Mouse (Mus musculus): Measurements from ENCODE around the gene Fam184b. TPM values are rescaled to one million over a fixed set of nuclear protein-coding genes. Genes with fewer than 3 reads are reported as not detected.

Fam184b gene
- total and polyA plus RNA-seq, 3 experiments, result not detected

DNA sequence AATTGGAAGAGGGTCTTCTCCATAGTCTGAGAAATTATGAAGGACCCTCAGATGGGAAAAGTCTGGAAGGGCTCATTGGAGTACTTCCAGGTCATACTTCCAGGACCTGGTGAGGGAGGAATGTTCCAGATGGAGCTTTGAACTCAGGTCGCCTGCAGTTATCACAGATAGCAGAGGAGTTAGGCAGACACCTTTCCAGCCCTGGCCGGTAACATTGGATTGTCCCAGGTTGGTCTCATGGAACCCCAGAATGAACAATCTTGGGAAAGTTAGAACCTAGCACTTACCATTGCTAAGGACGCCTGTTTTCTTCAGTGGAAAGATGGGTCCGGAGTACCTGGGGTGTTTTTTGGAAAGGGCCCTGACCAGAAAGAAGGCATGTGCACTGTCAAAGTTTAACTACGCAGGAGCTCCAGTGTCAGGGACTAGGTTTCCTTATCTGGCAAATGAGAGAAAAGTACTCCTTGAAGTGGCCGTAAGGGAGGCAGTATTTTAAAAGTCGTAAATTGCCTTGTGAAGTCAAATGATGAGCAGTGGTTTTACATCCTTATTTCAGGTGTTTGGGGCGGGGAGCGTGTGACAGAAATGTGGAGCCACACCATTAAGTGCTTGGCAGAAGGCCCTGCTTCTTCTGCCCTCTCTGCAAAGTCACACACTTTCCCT lies 145.2 kb downstream of the Fam184b start:
- Histone ChIP-seq H3K36me3 (replicated peaks in 1 of 2; ENCODE audit: control insufficient read depth in 1 of 2, insufficient read depth in 1 of 2, low read length in 1 of 2) (peaks cover 16 to 37% of the 10 kb centered on the region in 2 experiments), H3K4me1 (ENCODE audit: control insufficient read depth in 1 of 2, insufficient read depth in 2 of 2) (peaks cover 6 to 51% of the 10 kb centered on the region in 2 experiments), H3K27me3 (replicated peaks) (peaks cover 3% of the 10 kb centered on the region), H3K9ac (ENCODE audit: insufficient read depth, low read depth) (peak overlapping the region; percentile 79), H3K9me3 (replicated peaks; ENCODE audit: low read length) (no peaks in the 10 kb centered on the region), H3K27ac (ENCODE audit: insufficient read depth, low read depth) (no peak overlapping the region), H3K4me3 (replicated peaks in 1 of 3; ENCODE audit: low read depth in 2 of 3, low read length in 2 of 3, poor library complexity in 1 of 3) (peak overlapping the region; percentile 74 to 85 (median 79)), H3K79me2 (replicated peaks; ENCODE audit: control insufficient read depth, extremely low read depth, insufficient read depth, poor library complexity, severe bottlenecking) (peaks cover 16% of the 10 kb centered on the region), H3K4me2 (ENCODE audit: insufficient read depth, low read depth, poor library complexity, severe bottlenecking) (peak overlapping the region; percentile 71)
- in situ Hi-C loops (cut with MboI; ENCODE audit: low pct_ligation_motif_present, low pct_unique_long_range_greater_than_20kb, low sequenced_read_pairs), result no loop called here
- peak; percentile 51 for DNase-seq (ENCODE audit: extremely low read depth)
- dilution Hi-C loops (cut with MboI; ENCODE audit: extremely low pct_ligation_motif_present, extremely low pct_unique_long_range_greater_than_20kb, low sequenced_read_pairs), result no loop called here
- TF ChIP-seq ZMIZ1 (IDR thresholded peaks at IDR 0.05; ENCODE audit: low read depth, low read length) (no peak), SIN3A (IDR thresholded peaks at IDR 0.05; ENCODE audit: low read length) (peak; percentile 27; the same call in 1 of the 2 replicates)

DNA sequence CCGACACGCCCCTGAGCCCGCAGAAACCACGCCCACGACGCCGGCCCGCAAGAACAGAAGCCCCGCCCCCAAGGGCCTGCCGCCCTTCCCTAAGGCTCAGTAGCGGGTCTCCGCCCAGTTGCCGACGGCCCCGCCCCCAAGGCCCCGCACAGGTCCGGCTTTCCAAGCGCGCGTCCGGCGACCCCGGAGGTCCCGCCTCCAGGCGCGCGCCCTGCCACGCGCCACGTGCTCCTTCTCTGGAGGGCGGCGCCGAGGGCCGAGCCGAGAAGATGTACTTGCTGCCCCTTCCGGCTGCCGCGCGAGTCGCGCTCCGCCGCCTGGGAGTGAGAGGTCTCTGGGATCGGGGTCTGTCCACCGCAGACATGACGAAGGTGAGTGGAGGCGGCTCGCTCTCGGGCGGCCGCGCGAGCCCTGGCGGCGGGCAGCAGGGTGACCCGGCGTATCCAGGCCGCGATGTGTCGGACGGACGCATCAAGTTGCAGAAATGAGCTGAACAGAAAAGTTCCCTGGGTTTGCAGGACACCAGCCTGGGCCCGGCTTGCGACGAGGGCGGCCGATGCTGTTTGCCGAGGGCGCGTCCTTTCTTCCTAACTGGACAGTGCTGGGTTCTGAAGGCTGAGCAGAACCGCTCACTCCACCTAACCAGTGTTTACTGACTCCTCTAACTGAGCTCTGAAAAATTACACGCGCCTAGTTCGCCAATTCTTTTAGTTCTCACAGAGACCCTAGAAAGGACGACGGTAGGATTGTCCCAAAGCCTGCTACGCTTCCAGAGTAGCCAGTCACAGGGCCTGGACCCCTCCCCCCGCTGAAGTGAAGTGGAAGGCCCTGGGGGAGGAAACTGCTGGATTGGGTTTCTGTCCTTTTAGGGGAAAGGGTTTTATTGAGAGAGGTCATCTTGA lies 146.0 kb downstream of the Fam184b start, which contains the start of gene Lap3:
Gene Lap3, plus strand, starts transcription at position 184 of the 902 bp plus-strand sequence.
- Histone ChIP-seq H3K79me2 (replicated peaks; ENCODE audit: control insufficient read depth, extremely low read depth, insufficient read depth, poor library complexity, severe bottlenecking) (peaks cover 16% of the 10 kb centered on the region), H3K27me3 (replicated peaks) (peaks cover 3% of the 10 kb centered on the region), H3K4me3 (replicated peaks in 1 of 3; ENCODE audit: low read depth in 2 of 3, low read length in 2 of 3, poor library complexity in 1 of 3) (peak within 1 kb of the TSS; percentile 74 to 85 (median 79)), H3K9ac (ENCODE audit: insufficient read depth, low read depth) (peak within 1 kb of the TSS; percentile 79), H3K36me3 (replicated peaks in 1 of 2; ENCODE audit: control insufficient read depth in 1 of 2, insufficient read depth in 1 of 2, low read length in 1 of 2) (peaks cover 10 to 29% of the 10 kb centered on the region in 2 experiments), H3K4me2 (ENCODE audit: insufficient read depth, low read depth, poor library complexity, severe bottlenecking) (peak within 1 kb of the TSS; percentile 71), H3K9me3 (replicated peaks; ENCODE audit: low read length) (no peaks in the 10 kb centered on the region), H3K27ac (ENCODE audit: insufficient read depth, low read depth) (no peak within 1 kb of the TSS), H3K4me1 (ENCODE audit: control insufficient read depth in 1 of 2, insufficient read depth in 2 of 2) (peaks cover 6 to 50% of the 10 kb centered on the region in 2 experiments)
- in situ Hi-C loops (cut with MboI; ENCODE audit: low pct_ligation_motif_present, low pct_unique_long_range_greater_than_20kb, low sequenced_read_pairs) (no loop called here), dilution Hi-C loops (cut with MboI; ENCODE audit: extremely low pct_ligation_motif_present, extremely low pct_unique_long_range_greater_than_20kb, low sequenced_read_pairs) (no loop called here)
- peak; percentile 96 for DNase-seq (ENCODE audit: extremely low read depth)
- no peak for TF ChIP-seq ZNF384 (IDR thresholded peaks at IDR 0.05; ENCODE audit: low read depth, low read length)
- no peak for TF ChIP-seq JUND (conservative IDR thresholded peaks at IDR 0.05; ENCODE audit: low read depth, low read length)
- peak; percentile 77 for TF ChIP-seq NELFE (IDR thresholded peaks at IDR 0.05; ENCODE audit: low read depth, low read length)
- TF ChIP-seq RAD21 (IDR thresholded peaks at IDR 0.05; ENCODE audit: low read depth, low read length), result no peak
- TF ChIP-seq ZC3H11A (IDR thresholded peaks at IDR 0.05; ENCODE audit: low read depth, low read length), result no peak
- TF ChIP-seq POLR2A (IDR thresholded peaks at IDR 0.05; ENCODE audit: low read depth, low read length), result peak; percentile 95
- no peak for TF ChIP-seq ZKSCAN1 (IDR thresholded peaks at IDR 0.05; ENCODE audit: borderline replicate concordance, low read depth, low read length)
- TF ChIP-seq NRF1 (IDR thresholded peaks at IDR 0.05; ENCODE audit: low read depth, low read length), result peak; percentile 43; the same call in 1 of the 2 replicates
- peak in 1 of 2 experiments; percentile 22; a peak in 2 of 4 replicates for TF ChIP-seq CTCF (conservative IDR thresholded peaks at IDR 0.05 in 1 of 2, IDR thresholded peaks at IDR 0.05 in 1 of 2; ENCODE audit: low read depth in 2 of 2, low read length in 2 of 2)
- TF ChIP-seq IRF4 (IDR thresholded peaks at IDR 0.05; ENCODE audit: low read depth, low read length), result peak; percentile 62; the same call in 1 of the 2 replicates
- 0 out of 2 replicates have a peak, but pooled peaks have one; percentile 44 for TF ChIP-seq TBP (conservative IDR thresholded peaks at IDR 0.05; ENCODE audit: low read depth, low read length)
- 0 out of 2 replicates have a peak, but pooled peaks have one; percentile 40 for TF ChIP-seq POLR2AphosphoS2 (IDR thresholded peaks at IDR 0.05; ENCODE audit: low read depth, low read length)
- 0 out of 2 replicates have a peak, but pooled peaks have one; percentile 8 for TF ChIP-seq ETS1 (conservative IDR thresholded peaks at IDR 0.05; ENCODE audit: low read depth, low read length)
- TF ChIP-seq USF2 (conservative IDR thresholded peaks at IDR 0.05; ENCODE audit: low read depth, low read length), result peak; percentile 49; the same call in 1 of the 2 replicates
- peak; percentile 64; the same call in 1 of the 2 replicates for TF ChIP-seq ZMIZ1 (IDR thresholded peaks at IDR 0.05; ENCODE audit: low read depth, low read length)
- peak; percentile 84 for TF ChIP-seq TCF12 (IDR thresholded peaks at IDR 0.05; ENCODE audit: low read depth, low read length)
- no peak for TF ChIP-seq PAX5 (IDR thresholded peaks at IDR 0.05; ENCODE audit: low read length)
- TF ChIP-seq ELF1 (IDR thresholded peaks at IDR 0.05; ENCODE audit: low read depth, low read length), result peak; percentile 80
- no peak for TF ChIP-seq MAZ (IDR thresholded peaks at IDR 0.05; ENCODE audit: low read depth, low read length)
- no peak for TF ChIP-seq CHD2 (IDR thresholded peaks at IDR 0.05; ENCODE audit: low read length)
- TF ChIP-seq EP300 (IDR thresholded peaks at IDR 0.05; ENCODE audit: low read length), result no peak
- TF ChIP-seq USF1 (IDR thresholded peaks at IDR 0.05; ENCODE audit: low read depth, low read length), result peak; percentile 86
- TF ChIP-seq E2F4 (IDR thresholded peaks at IDR 0.05; ENCODE audit: insufficient replicate concordance, low read depth, low read length), result no peak
- peak; percentile 96 for TF ChIP-seq BHLHE40 (IDR thresholded peaks at IDR 0.05; ENCODE audit: low read depth, low read length)
- TF ChIP-seq RCOR1 (conservative IDR thresholded peaks at IDR 0.05; ENCODE audit: low read depth, low read length), result no peak
- TF ChIP-seq SIN3A (IDR thresholded peaks at IDR 0.05; ENCODE audit: low read length), result peak; percentile 91
- peak; percentile 84; the same call in 1 of the 2 replicates for TF ChIP-seq MYC (IDR thresholded peaks at IDR 0.05; ENCODE audit: low read depth, low read length)
- peak; percentile 30; the same call in 1 of the 2 replicates for TF ChIP-seq MEF2A (IDR thresholded peaks at IDR 0.05; ENCODE audit: borderline replicate concordance, low read depth, low read length)
- peak; percentile 98 for TF ChIP-seq MXI1 (IDR thresholded peaks at IDR 0.05; ENCODE audit: low read depth, low read length)
